Mouse (Mus musculus) common myeloid progenitor, adult 5-6 weeks (primary cell): ENCODE results near the gene Btbd19. TPM values are rescaled to one million over a fixed set of nuclear protein-coding genes. Genes with fewer than 3 reads are reported as not detected.
A peak's percentile ranks its signal among the peaks of the same experiment; 100 is the strongest.

Experiments used
- ATAC-seq: replicated peaks from 2 replicates; pipeline ENCODE4 v1.8.0; 2016; ENCODE audit warnings: low read depth, mild to moderate bottlenecking, moderate TSS enrichment, inconsistent platforms; ENCODE audit not compliant: poor library complexity, severe bottlenecking
- total RNA-seq: library from RNA; stranded (forward); fragments of 200-1000, 187-1606 nt; gene quantifications from 2 replicates; pipeline ENCODE4 v1.2.3, GENCODE M21; 2017

Btbd19 gene
- total RNA-seq, 1 experiment from 2014 or later: 7.8 TPM

DNA sequence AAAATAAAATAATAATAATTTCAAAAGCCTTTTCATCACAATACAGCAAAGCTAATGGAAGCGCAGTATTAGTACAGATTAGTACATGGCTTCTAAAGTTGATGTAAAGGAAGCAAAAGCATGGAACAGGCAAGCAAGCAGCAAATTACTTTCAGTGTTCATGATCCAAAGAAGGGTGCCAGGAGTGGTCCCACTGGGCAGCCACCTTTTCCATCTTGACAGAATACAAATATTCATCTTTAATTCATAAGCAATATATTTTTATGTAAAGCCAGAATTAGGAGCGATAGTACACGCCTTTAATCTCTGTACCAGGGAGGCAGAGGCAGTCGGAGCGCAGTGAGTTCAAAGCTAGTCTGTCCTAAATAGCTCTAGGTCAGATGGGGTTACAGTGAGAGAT is 5.9 kb downstream of the Btbd19 start:
- no peak for ATAC-seq

DNA sequence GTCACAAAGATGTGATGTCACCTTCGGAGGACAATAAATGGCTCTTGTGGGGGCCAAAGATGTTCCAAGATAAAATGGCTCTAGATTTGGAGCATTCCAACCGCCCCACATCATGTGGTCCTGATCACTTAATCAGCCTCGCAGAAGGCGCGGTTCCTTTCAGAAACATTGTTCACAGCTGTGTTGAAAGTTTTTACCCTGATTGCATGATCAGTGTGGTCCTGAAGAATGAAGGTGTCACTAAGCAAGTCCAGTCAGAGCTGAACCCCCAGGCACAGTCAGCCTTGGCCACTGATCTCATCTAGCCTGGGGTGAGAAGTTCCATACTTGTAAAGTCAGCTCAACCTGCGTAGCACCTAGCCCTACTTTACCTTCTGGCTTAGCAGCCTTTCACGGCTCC is 7.6 kb downstream of the Btbd19 start:
- ATAC-seq: no peak

DNA sequence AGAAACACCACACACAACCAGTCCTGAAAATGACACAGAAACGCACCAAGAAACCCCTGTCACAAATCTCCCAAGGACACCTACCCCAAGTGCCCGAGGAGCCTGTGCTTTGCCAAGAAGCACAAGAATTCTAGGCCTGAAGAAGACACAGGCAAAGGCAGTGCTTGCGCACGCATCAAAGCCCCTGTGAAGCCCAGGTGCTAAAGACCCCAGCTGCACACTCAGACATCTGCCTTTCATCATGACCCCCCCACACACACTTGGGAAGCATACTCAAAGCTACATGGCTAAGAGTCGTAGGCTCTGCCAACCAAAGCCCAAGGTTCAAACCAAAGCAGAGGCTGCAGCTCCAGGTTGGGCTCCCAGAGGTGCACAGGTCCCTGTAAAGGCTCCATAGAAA is 9.9 kb downstream of the Btbd19 start:
- ATAC-seq: no peak

GRCm38 (mm10) chr4:117113237-117113636 is 12.3 kb downstream of the Btbd19 start:
- ATAC-seq: no peak

- no peak for ATAC-seq
Measured at GRCm38 (mm10) chr4:117110985-117111384, 14.5 kb downstream of the Btbd19 start.

GRCm38 (mm10) chr4:117110249-117110648 is 15.3 kb downstream of the Btbd19 start:
- no peak for ATAC-seq

- no peak for ATAC-seq
Measured at GRCm38 (mm10) chr4:117109330-117109729, 16.2 kb downstream of the Btbd19 start.

GRCm38 (mm10) chr4:117108524-117108849 is 17.0 kb downstream of the Btbd19 start:
- no peak for ATAC-seq

GRCm38 (mm10) chr4:117107813-117108523 is 17.6 kb downstream of the Btbd19 start:
- no peak for ATAC-seq

DNA sequence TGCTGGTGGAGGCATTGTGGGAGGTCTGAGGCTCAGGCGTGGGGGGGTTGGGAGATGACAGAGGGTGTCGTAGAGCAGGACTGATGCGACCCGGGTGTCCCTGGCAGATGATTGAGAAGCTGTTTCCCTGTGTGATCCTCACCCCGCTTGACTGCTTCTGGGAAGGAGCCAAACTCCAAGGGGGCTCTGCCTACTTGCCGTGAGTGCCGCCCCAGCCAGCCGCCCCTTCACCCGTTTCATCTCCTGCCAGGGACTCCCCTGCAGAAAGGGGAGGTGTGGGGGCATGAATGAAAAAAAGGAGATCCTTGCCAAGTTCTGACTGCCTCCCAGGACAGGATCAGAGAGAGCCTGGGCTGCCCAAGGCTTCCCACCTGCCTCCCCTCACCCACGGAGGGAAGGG is 20.4 kb downstream of the Btbd19 start:
- ATAC-seq: no peak

GRCm38 (mm10) chr4:117104672-117105071 is 20.9 kb downstream of the Btbd19 start:
- ATAC-seq: no peak

DNA sequence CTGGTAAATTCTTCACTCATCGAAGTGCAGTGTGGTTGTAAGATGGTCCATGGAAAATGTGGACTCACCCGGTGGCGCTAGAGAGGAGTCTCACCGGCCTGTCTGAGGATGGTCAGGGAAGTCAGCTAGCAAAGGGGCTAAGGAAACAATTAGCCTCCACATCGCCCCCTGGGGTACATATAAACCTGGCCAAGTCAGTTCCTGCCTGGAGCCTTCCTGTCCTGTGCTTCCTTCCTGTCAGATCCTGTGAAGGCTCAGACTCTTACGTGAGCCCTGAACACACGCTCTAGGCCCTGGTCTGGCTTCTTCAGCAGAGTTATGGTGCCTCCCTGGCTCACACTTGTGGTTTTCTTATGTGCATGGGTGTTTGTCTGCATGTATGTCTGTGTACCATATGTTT is 24.3 kb downstream of the Btbd19 start:
- ATAC-seq: peak; percentile 39

GRCm38 (mm10) chr4:117100036-117100435 is 25.5 kb downstream of the Btbd19 start:
- ATAC-seq: no peak

DNA sequence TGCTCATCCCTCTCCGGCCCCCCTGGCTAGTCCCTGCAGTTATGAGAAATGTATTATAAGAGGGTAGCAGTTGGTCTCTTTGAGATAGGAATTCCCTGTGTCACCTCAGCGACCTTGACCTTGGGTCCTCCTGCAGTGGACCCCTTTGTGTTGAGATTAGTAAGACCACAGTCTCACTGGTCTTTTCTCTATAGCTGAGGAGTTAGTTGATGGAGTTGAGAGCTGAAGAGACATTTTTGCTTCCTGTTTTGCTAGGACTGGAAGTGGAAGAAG is 26.8 kb downstream of the Btbd19 start:
- no peak for ATAC-seq

GRCm38 (mm10) chr4:117097969-117098763 is 27.4 kb downstream of the Btbd19 start:
- no peak for ATAC-seq

DNA sequence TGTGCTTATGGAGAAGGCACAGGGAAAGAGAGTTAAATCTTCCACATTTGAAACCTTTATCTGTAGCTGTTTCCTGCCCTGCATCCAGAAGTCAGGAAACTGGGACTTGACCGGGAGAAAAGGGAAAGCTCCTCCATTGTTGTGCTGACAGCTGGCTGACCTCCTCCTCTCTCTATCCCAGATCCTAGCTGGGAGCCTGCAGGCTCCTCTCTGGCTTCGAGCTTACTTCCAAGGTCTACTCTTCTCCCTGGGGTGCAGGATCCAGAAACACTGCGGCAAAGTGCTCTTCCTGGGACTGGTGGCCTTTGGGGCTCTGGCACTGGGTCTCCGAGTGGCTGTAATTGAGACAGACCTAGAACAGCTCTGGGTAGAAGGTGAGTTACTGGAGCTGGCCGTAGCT is 28.9 kb downstream of the Btbd19 start:
- no peak for ATAC-seq

DNA sequence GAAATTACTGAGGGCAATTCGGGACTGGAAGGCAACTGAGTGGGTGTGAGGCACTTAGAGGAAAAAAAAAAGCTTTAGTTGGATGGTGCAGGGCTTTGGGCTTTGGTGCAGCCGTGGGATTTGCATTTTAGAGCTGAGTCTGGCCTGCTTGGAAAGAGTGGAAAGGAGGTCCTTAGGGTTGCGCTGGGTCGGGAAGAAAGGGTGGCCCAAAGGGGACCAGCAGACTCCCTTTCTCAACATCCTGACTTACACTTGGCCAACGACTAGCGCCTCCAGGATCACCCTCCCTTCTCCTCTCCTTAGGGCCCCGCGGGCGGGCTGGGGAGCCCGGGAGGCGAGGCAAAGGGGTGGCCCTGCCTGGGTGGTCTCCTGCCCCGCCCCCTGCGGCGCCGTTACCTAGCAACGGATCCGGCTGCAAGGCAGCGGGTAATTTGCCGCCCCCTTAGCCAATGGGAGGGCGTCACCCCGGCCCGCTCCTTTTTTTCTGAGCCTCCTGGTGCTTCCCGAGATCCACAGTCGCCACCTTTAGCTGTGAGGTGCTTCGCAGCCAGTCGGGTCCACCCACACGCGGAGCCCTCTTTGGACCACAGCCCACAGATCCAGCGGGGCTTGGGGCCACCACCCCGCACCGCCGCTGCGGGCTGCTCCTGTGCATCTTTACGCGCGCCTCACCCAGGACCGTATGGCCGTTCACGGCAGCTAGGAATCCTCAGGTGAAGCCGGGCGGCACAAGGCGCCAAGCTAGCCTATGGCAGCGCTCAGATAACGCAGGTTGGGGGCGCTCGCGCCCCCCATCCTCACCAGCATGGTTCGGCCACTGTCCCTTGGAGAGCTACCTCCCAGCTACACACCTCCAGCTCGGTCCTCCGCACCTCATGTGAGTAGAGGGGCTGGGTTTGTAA is 29.7 kb downstream of the Btbd19 start, which contains the start of gene Ptch2:
Gene Ptch2, plus strand, starts transcription at position 525 of the 902 bp plus-strand sequence.
- peak; percentile 50 for ATAC-seq

DNA sequence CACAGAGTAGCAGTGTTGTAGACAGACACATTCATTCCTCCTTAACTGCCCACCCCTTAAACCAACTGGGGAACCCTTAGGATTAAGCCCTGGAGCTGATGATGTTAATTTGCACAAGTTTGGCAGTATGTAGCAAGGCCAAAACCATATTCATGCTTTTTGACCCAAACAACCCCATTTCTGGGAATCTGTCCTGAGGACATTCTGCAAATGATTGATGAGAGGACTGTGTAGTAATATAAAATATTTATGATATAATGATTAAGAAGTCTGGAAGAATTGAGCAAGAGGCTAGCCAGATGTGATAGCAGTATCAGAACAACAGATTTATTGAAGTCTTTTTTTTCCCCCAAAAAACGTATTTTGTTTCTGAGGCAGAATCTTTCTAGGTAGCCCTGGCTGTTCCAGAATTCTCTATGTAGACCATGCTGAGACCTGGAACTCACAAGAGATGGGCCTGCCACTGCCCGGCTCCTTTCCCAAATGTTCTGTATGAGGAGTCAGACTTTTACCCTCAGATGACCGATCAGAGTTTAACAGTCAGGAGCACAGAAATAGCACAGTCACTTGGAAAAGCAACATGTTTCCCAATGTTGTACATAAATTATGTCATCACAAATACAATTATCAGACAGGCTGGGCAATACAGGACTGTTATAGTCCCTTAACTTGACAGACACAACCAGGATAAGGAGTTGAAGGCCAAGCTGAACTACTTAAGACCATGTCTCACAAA is 30.7 kb downstream of the Btbd19 start:
- no peak for ATAC-seq

GRCm38 (mm10) chr4:117090586-117090985 is 34.9 kb downstream of the Btbd19 start:
- 0 out of 2 replicates have a peak, but pooled peaks have one; percentile 15 for ATAC-seq

DNA sequence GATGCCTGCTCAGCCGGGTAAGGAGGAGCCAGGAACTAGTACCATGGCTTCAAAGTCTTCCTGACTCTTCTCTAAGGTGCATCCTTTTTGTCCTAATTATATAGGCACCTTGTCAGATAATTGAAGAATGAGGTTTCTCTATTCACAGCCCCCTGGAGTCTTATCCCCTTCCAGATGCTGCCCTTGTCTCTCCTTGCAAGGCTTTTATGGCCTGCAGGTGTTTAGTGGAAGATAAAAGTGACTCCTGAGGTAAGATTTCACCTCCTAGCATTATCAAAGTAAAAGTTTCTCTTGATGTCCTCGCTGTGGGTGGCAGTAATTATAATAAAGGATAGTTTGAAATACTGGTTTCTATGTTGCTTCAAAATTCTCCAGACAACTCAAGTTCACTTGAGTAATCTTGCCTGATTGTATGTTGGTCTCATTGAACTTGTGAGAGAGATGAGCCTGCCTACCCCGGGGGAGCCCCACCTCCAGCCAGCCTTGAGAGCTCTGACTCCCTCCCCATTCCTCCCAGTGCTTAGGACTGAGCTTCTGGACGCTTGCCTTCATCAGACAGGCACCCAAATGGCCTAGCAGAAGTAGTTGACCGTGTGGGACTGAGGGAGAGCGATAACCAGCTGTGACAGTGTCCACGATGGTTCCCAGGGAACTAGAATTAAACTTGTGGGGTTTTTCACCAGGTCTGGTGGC is 37.4 kb downstream of the Btbd19 start:
- no peak for ATAC-seq
